Mouse (Mus musculus): ENCODE results near the gene Fhl2. TPM values are rescaled to one million over a fixed set of nuclear protein-coding genes. Genes with fewer than 3 reads are reported as not detected.

Fhl2 gene
- total RNA-seq, 2 experiments from 2014 or later, result 1.7 TPM; not detected in 1

DNA sequence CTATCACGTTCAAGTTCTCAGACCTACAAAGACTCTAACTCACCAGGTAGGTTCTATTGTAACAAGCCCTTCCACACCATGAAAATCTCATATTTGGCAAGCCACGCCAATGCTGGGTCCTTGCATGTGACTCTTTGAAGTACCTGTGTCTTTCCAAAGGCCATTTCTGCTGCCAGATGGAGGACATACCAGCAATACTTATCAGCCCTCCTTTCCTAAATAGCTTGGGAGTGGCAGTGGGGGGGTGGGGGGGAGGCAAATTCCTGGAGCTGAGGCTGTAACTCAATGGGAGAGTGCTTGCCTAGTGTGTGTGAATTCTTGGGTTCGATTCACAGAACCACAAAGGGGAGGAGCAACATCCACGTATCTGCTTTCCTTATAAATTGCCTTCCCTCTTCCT lies 72.1 kb downstream of the Fhl2 start:
- no peak for ATAC-seq (replicated peaks; ENCODE audit: low FRiP score, poor library complexity, severe bottlenecking)

GRCm38 (mm10) chr1:43122616-43123015 lies 74.2 kb downstream of the Fhl2 start:
- ATAC-seq (replicated peaks; ENCODE audit: low FRiP score, poor library complexity, severe bottlenecking), result no peak

- ATAC-seq (replicated peaks; ENCODE audit: low FRiP score, poor library complexity, severe bottlenecking), result no peak
Observed at GRCm38 (mm10) chr1:43120950-43121349, 75.8 kb downstream of the Fhl2 start.

DNA sequence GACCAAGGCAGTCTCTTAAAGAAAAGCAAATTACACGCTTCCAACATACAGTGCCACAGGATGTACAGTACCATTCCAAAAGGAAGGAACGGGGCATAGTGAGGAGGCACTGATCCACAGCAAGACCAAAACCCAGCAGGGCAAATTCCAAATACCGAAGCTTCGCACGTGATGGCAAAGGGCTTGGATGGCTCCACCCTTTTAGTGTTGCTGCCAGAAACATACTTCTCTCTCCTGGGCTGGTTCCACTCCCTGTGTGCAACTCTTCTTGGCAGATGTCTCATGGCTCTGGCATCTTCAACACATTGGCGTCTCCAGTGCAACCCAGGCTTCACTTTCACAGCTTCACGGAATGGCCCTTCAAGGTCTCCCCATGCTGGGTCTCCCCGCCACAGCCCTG lies 79.3 kb downstream of the Fhl2 start:
- no peak for ATAC-seq (replicated peaks; ENCODE audit: low FRiP score, poor library complexity, severe bottlenecking)

DNA sequence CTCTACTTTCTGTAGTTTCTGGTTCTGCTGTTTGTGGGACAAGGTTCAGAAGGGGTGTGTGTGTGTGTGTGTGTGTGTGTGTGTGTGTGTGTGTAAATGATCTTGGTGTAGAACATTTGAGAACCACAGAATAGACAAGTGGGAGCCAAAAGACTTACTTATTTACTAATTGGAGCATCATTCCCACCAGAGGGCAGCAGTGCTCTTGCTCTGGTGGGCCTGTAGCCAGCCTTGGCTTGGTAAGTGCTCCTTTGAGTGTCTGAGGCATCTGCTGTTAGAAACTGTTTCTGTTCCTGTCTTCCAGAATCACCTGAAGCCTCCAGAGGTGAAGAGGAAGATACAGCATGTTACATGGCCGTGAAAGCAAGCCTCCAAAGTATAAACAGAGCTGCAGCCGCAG lies 83.9 kb downstream of the Fhl2 start:
- ATAC-seq (replicated peaks; ENCODE audit: low FRiP score, poor library complexity, severe bottlenecking), result no peak

- ATAC-seq (replicated peaks; ENCODE audit: low FRiP score, poor library complexity, severe bottlenecking), result 0 out of 2 replicates have a peak, but pooled peaks have one; percentile 63
Observed at GRCm38 (mm10) chr1:43110556-43110955, 86.2 kb downstream of the Fhl2 start.

GRCm38 (mm10) chr1:43108729-43109128 lies 88.1 kb downstream of the Fhl2 start:
- ATAC-seq (replicated peaks; ENCODE audit: low FRiP score, poor library complexity, severe bottlenecking), result no peak

DNA sequence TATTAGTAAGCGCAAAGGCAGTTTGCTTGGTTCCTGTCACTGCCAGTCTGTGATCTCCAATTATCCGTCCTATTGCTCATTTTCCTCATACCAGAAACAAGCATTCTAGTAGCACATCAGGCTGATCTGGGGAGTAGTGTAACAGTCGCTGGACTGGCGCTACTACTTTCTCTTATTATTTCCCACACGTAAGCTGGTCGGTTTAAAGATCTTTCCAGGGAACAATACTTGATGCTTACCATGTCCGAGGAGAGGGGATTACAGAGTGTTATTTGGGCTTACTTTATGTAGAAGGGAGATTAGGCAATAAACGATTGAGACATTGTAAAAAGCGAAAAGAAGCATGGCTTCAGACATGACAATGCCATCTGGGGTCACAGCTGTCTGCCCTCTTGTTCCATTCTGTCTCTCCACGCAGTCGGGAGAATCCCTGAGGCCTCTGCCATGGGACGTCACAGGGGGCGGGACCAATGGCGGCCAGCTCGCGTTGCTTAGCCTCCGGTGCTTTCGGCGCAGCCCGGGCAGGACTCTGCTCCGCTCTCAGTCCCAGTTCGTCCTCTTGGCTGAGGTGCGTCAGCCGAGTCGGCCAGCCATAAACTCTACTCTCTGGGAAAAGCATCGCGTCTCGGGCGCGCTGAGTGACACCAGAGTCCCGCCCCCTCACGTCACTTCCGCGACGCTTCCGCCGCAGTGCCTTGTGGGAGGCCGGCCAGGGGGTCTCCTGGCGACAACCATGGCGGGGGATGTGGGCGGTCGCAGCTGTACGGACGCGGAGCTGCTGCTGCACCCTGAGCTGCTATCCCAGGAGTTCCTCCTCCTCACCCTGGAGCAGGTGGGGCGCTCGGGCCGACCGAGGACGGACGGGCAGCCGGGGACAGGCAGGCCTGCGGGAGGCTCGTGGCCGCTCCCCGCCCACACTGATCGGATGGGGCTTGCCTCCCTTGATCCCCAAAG lies 98.5 kb downstream of the Fhl2 start, which contains the start of the genes Tgfbrap1 and AI597479:
Tgfbrap1 (minus strand) TSS at position 607 of the 954 bp plus-strand sequence.
AI597479 (plus strand) TSS at position 680 of the 954 bp plus-strand sequence.
- ATAC-seq (replicated peaks; ENCODE audit: low FRiP score, poor library complexity, severe bottlenecking), result peak; percentile 98

DNA sequence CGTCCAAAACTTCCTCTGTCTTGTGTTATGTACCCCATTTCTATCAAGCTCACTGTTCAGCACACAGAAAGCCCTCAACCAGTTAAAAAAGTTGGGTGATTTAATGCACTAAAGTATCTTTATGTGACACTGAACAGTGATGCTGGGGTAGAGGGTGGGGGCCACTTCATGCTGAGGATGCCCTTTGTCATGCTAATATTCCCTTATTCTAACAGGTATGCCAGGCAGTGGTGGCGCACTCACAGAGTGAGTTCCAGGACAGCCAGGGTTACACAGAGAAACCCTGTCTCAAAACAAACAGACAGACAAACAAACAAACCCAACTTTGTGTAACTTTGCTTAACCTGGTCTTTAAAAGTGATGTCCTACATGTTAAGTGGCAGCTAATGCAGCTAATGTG lies 102.6 kb downstream of the Fhl2 start:
- no peak for ATAC-seq (replicated peaks; ENCODE audit: low FRiP score, poor library complexity, severe bottlenecking)

DNA sequence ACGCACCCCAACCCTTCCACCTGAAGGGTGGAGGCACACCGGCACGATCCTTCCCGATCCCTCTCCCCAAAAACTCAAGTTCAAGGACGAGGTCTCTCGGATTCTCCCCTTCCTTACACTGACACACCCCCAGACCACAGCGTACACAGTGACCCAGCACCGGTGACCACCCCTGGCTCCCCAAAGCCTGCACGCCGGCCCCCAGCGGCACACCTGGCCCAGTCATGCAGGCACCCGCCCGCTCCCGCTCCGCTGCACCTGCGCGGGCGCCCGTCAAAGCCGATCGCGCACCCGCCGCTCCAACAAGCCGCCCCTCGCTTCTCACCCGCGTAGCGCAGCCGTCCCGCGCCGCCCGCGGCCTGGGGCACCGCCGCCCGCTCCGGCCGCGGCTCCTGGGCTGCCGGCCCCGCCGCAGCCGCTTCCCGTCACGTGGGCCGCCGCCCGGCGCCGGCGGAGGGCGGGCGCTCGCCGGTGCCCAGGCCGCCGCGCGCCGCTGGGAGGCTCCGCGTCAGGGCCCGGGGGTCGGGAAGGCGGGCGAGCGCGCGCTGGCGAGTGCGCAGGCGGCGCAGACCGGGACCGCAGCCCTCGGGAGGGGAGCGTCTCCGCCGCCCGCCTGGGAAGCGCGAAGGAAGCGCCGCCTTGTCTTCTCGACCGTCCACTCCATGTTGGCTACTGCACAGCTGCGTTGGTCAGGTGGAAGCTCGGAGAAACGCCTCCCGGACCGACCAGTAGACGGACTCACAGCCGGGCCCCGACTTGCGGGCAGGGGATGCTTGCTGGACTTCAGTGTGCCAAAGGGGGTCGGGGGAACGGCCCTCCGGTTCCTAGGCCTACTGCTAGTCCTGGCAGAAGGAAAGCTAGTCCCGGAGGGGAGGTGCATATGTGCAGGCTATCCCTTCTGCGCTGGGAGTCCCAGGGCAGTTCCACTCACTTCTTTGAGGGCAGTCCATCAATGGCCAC lies 104.4 kb downstream of the Fhl2 start:
- peak; percentile 72 for ATAC-seq (replicated peaks; ENCODE audit: low FRiP score, poor library complexity, severe bottlenecking)

- peak; percentile 20; the same call in 1 of the 2 replicates for ATAC-seq (replicated peaks; ENCODE audit: low FRiP score, poor library complexity, severe bottlenecking)
Observed at GRCm38 (mm10) chr1:43091306-43092055, 105.3 kb downstream of the Fhl2 start.

GRCm38 (mm10) chr1:43090418-43090817 lies 106.4 kb downstream of the Fhl2 start:
- no peak for ATAC-seq (replicated peaks; ENCODE audit: low FRiP score, poor library complexity, severe bottlenecking)

DNA sequence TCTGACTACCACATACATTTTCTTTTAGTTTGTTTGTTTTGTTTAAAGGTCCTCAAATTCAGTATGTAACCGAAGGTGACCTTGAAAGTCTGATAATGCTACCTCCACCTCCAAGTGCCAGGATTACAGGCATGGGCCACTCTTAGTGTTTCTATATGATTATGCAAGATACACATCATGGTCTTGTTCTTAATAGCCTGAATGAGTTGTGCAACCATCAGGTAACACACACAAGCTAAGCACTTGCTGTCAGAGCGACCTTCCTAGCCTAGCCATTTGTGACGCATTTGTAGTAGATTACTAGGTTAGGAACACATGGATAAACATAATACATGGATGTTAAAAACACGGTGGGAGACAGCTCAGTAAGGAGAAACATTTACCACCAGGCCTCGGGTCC lies 113.8 kb downstream of the Fhl2 start:
- no peak for ATAC-seq (replicated peaks; ENCODE audit: low FRiP score, poor library complexity, severe bottlenecking)

DNA sequence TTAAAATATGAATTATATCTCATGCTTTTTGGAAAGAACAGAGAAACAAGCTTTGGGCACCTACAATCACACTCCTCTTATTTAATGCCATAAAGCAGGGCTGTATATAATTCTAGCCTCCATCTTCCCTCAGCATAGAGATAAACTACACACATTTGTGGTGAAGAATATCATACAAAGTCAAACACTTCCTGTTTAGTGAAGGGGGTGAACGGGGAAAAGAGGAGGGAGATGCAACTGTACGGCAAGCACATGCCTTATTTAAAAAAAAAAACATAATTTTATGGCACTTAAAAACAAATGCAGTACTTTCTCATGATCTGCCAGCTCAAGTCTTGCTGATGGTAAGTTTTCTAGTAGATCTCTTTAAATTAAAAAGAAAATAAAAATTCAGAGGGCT lies 118.7 kb downstream of the Fhl2 start:
- no peak for ATAC-seq (replicated peaks; ENCODE audit: low FRiP score, poor library complexity, severe bottlenecking)

- no peak for ATAC-seq (replicated peaks; ENCODE audit: low FRiP score, poor library complexity, severe bottlenecking)
Observed at GRCm38 (mm10) chr1:43074791-43075190, 122.0 kb downstream of the Fhl2 start.

Other genes with a start within 250 kb of the Fhl2 start
- not detected in 2 replicates for gene Gpr45, start 244.1 kb downstream of the Fhl2 start, total RNA-seq (2015; ENCODE audit: low replicate concordance)
- not detected in 2 replicates for gene Gpr45, start 244.1 kb downstream of the Fhl2 start, total RNA-seq (2017; ENCODE audit: low replicate concordance)
- 7.2 and 12.2 TPM in 2 replicates for gene Tgfbrap1, start 98.3 kb downstream of the Fhl2 start, total RNA-seq (2015; ENCODE audit: low replicate concordance)
- 2.0 and 11.7 TPM in 2 replicates for gene Tgfbrap1, start 98.3 kb downstream of the Fhl2 start, total RNA-seq (2017; ENCODE audit: low replicate concordance)
- 5.4 and 9.4 TPM in 2 replicates for gene AI597479, start 98.3 kb downstream of the Fhl2 start, total RNA-seq (2015; ENCODE audit: low replicate concordance)
- 4.0 and 5.7 TPM in 2 replicates for gene AI597479, start 98.3 kb downstream of the Fhl2 start, total RNA-seq (2017; ENCODE audit: low replicate concordance)
- 1.8 and 3.4 TPM in 2 replicates for gene Nck2, start 247.6 kb upstream of the Fhl2 start, total RNA-seq (2015; ENCODE audit: low replicate concordance)
- 1.2 and 5.3 TPM in 2 replicates for gene Nck2, start 247.6 kb upstream of the Fhl2 start, total RNA-seq (2017; ENCODE audit: low replicate concordance)

All from erythroid progenitor cell, adult 5-6 weeks (primary cell).